Mouse (Mus musculus): ENCODE measurements around the gene Pkd1l1.

DNA sequence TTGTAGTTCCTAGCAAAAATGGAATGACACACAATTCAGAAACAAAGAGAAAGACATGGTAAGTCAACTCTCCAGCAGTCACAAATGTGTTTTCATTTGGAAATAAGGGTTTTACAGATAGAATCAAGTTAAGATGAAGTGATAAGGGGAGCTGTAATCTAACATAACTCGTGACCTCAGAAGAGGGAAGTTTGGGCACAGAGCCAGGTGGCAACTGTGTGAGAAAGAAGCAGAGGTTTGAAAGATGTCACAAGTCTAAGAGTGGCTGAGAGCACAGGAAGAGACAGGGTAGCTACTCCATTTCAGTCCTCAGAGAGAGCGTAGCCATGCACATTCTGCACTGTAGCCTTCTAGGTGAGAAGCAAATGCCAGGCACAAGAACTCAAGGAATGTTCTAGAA is 180.9 kb downstream of the Pkd1l1 start:
- TF ChIP-seq ZC3H11A (IDR thresholded peaks at IDR 0.05; ENCODE audit: borderline replicate concordance, low read depth, low read length) = no peak
- no peak for TF ChIP-seq ZNF384 (IDR thresholded peaks at IDR 0.05; ENCODE audit: low read depth, low read length)
- no peak for TF ChIP-seq CHD2 (IDR thresholded peaks at IDR 0.05; ENCODE audit: low read depth, low read length)
- TF ChIP-seq HCFC1 (IDR thresholded peaks at IDR 0.05; ENCODE audit: borderline replicate concordance, insufficient read depth, low read length) = no peak
- TF ChIP-seq MAFK (IDR thresholded peaks at IDR 0.05; ENCODE audit: insufficient read depth, low read depth, low read length) = no peak

All from ES-E14 (cell line).